Mouse (Mus musculus): ENCODE data around the gene Mettl7a1. TPM values are rescaled to one million over a fixed set of nuclear protein-coding genes. Genes with fewer than 3 reads are reported as not detected.
"Not testable (repeated sequence)": the region's sequence is repeated elsewhere in the genome, so short reads cannot be mapped to it uniquely, and the experiment has no call there.

Gene Mettl7a1
- polyA plus RNA-seq, 1 experiment from 2014 or later = 10.9 TPM

DNA sequence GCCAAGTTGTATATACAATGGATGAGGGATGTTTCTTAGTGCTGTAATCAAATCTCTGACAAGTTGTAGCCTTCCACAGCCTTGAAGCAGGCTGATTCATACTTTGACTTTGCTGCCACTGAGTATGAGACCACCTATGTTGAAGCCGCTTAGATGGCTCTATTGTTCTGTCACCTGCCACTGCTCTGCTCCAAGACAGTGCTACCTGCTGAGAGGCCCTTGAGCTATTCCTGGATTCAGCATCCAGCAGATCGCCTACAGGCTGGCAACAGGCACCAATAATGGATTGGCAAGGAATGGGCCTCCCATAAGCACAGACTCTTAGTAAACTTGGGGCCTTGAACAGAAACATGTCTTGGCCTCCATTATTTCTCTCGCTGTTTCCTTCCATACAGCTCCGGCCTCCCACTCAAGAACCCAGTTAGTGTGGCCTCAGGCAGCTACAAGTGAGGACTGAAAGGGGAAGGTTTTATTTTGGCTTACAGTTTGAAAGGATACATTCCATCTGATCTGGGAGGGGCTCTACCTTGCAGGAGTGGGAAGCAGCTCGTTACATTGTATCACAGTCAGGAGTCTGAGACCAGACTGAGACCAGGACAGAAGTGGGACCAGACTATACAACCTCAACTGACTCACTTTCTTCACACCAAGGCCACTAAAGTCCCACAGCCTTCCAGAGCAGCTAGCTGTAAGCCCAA lies 10.7 kb downstream of the Mettl7a1 start:
- Histone ChIP-seq H3K4me1 (ENCODE audit: control insufficient read depth, insufficient read depth, low read length) (0 out of 2 replicates have a peak, but pooled peaks cover 3% of the 10 kb centered on the region), H3K9ac (ENCODE audit: low read length) (no peak overlapping the region), H3K27ac (ENCODE audit: low read length) (no peak overlapping the region), H3K27me3 (ENCODE audit: control insufficient read depth, insufficient read depth, low read length) (no peaks in the 10 kb centered on the region), H3K4me3 (replicated peaks; ENCODE audit: low read length) (no peak overlapping the region), H3K36me3 (ENCODE audit: control insufficient read depth, insufficient read depth, low read length) (0 out of 2 replicates have a peak, but pooled peaks cover 3% of the 10 kb centered on the region), H3K4me2 (ENCODE audit: low read depth, low read length) (no peak overlapping the region), H3K9me3 (replicated peaks; ENCODE audit: control insufficient read depth, low read length) (no peaks in the 10 kb centered on the region)
- 92% methylated on average over 5 of the region's 5 CpGs for WGBS
- no peak for ATAC-seq (ENCODE audit: insufficient read depth, low FRiP score)

DNA sequence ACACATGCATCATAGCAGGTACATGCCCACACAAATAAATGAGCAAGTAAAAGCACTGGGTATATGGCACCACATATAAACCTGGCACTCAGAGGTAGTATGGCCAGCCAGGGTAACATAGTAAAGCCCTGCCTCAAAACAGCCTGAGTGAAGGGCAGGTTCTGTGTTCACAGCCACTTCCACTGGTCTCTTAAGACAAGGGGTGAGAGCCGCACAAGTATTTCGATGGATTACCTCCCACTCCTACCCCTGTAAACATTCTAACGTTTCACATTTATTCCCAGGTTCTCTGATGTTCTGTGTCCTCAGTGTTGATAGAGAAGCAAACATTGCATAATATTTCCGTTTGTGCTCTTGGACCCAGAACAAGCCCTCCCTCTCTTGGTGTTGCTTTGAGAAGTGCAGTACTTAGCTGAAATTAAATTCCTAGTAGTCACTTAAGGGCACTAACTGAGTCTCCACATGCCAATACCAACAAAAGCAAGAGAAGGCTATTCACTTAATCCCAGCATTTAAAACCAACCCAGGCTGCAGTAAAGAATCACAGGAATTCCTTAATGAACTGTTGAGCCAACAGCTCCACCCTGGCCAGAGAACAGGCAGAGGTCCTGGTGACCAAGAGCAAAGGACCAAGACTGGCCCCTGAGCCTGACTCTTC lies 14.2 kb downstream of the Mettl7a1 start:
- not testable (repeated sequence) for H3K9me3 ChIP-seq (replicated peaks; ENCODE audit: control insufficient read depth, low read length); H3K4me3 ChIP-seq (replicated peaks; ENCODE audit: low read length); H3K27me3 ChIP-seq (ENCODE audit: control insufficient read depth, insufficient read depth, low read length); H3K27ac ChIP-seq (ENCODE audit: low read length); ATAC-seq (ENCODE audit: insufficient read depth, low FRiP score); H3K9ac ChIP-seq (ENCODE audit: low read length); H3K4me1 ChIP-seq (ENCODE audit: control insufficient read depth, insufficient read depth, low read length); H3K4me2 ChIP-seq (ENCODE audit: low read depth, low read length); H3K36me3 ChIP-seq (ENCODE audit: control insufficient read depth, insufficient read depth, low read length)
- 30% methylated on average over 4 of the region's 4 CpGs for WGBS

DNA sequence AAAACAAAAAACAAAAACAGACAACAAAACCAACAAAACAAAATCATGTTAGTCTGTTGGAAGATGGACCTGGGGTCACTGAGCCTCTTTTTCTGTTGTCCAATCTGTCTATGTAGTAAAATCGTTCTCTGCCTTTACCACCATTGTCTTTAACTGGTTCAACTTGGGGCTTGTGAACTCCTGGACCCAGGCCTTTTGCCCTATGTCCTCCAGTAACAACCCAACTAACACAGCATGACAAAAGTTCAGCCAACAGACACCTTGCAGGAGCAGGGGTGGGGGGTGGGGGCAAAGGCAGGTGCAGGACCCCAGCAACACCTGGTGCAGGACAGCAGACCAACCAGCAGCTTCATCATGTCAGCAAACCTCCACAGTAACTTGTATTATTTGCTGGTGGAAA lies 15.9 kb downstream of the Mettl7a1 start:
- 76% methylated on average over 1 of the region's 1 CpGs for WGBS
- H3K27ac ChIP-seq (ENCODE audit: low read length) = no peak overlapping the region
- no peak for ATAC-seq (ENCODE audit: insufficient read depth, low FRiP score)

DNA sequence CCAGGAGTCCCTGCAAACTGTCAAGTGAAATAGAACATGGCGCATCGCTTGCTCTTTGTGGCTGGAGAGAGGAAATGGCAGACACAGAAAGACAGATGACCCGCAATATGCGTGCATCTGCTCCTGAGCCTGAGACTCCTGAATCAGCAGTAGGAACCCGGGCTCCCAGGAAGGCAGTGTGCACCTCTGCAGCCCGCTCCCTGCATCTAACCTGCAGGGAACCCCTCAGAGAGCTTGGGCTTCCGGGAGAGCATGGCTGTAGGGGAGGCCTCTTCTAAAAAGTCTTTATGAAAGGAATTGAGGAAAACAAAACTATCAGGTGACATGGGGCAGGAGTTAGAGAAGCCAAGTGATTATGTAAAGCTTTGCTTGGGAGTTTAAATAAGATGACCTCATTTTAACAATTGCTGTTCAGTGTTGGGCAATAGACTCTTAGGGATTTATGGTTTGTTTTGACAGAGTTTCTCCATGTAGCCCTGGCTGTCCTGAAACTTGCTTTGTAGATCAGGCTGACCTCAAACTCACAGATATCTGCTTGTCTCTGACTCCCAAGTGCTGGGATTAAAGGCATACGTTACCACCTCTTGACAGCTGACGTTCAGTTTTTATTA lies 16.5 kb downstream of the Mettl7a1 start:
- H3K9me3 ChIP-seq (replicated peaks; ENCODE audit: control insufficient read depth, low read length) = no peaks in the 10 kb centered on the region
- H3K27ac ChIP-seq (ENCODE audit: low read length) = no peak overlapping the region
- no peak overlapping the region for H3K4me2 ChIP-seq (ENCODE audit: low read depth, low read length)
- no peak overlapping the region for H3K9ac ChIP-seq (ENCODE audit: low read length)
- 52% methylated on average over 9 of the region's 9 CpGs for WGBS
- no peaks in the 10 kb centered on the region for H3K36me3 ChIP-seq (ENCODE audit: control insufficient read depth, insufficient read depth, low read length)
- no peaks in the 10 kb centered on the region for H3K27me3 ChIP-seq (ENCODE audit: control insufficient read depth, insufficient read depth, low read length)
- H3K4me1 ChIP-seq (ENCODE audit: control insufficient read depth, insufficient read depth, low read length) = no peaks in the 10 kb centered on the region
- H3K4me3 ChIP-seq (replicated peaks; ENCODE audit: low read length) = no peak overlapping the region
- ATAC-seq (ENCODE audit: insufficient read depth, low FRiP score) = no peak

More for the DNA sequence above, 15.9 kb downstream of the Mettl7a1 start:
- H3K4me1 ChIP-seq (ENCODE audit: control insufficient read depth, insufficient read depth, low read length) = no peaks in the 10 kb centered on the region
- no peaks in the 10 kb centered on the region for H3K27me3 ChIP-seq (ENCODE audit: control insufficient read depth, insufficient read depth, low read length)
- no peaks in the 10 kb centered on the region for H3K9me3 ChIP-seq (replicated peaks; ENCODE audit: control insufficient read depth, low read length)
- H3K36me3 ChIP-seq (ENCODE audit: control insufficient read depth, insufficient read depth, low read length) = no peaks in the 10 kb centered on the region
- H3K4me3 ChIP-seq (replicated peaks; ENCODE audit: low read length) = no peak overlapping the region
- H3K9ac ChIP-seq (ENCODE audit: low read length) = no peak overlapping the region
- H3K4me2 ChIP-seq (ENCODE audit: low read depth, low read length) = no peak overlapping the region

DNA sequence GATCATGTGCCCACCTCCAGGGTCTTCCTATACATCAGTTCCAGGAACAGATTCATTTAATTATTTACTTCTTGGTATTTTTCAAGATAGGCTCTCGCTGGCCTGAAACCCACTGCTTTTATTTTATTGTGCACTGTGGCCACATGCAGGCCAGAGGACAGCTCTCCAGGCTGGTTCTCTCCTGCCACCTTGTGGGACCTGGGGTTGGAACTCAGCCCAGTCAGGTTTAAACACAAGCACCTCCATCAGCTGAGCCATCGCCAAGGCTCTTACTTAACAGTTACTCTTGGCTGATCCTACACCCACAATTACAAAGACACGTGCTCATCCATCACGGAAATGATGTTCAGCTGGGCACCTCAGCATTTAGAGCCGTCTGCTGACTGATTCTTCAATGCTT lies 17.2 kb downstream of the Mettl7a1 start:
- Histone ChIP-seq H3K27ac (ENCODE audit: low read length) (no peak overlapping the region), H3K4me2 (ENCODE audit: low read depth, low read length) (no peak overlapping the region)

DNA sequence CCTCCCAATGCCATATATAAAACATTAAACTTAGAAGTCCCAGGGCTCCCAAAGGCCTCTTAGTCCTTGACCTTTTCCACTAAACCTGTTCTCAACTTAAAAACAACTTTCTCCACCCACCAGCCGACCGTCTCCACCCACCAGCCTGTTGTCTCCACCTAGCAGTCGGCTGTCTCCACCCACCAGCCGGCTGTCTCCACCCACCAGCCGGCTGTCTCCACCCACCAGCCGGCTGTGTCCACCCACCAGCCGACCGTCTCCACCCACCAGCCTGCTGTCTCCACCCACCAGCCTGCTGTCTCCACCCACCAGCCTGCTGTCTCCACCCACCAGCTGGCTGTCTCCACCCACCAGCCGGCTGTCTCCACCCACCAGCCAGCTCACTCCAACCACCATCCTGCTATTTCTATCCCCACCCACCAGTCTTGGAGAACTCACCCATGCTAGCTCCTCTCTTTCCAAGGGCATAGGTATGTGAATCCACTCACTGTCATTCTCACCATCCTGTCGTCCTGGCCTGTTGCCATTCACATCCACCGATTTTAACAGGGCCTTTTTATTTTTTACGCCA lies 20.2 kb downstream of the Mettl7a1 start:
- H3K4me1 ChIP-seq (ENCODE audit: control insufficient read depth, insufficient read depth, low read length) = no peaks in the 10 kb centered on the region
- H3K9me3 ChIP-seq (replicated peaks; ENCODE audit: control insufficient read depth, low read length) = no peaks in the 10 kb centered on the region
- H3K4me3 ChIP-seq (replicated peaks; ENCODE audit: low read length) = no peak overlapping the region
- no peak overlapping the region for H3K4me2 ChIP-seq (ENCODE audit: low read depth, low read length)
- no peak overlapping the region; the same call in 1 of the 2 replicates for H3K27ac ChIP-seq (ENCODE audit: low read length)
- ATAC-seq (ENCODE audit: insufficient read depth, low FRiP score) = no peak
- H3K27me3 ChIP-seq (ENCODE audit: control insufficient read depth, insufficient read depth, low read length) = no peaks in the 10 kb centered on the region
- no peaks in the 10 kb centered on the region for H3K36me3 ChIP-seq (ENCODE audit: control insufficient read depth, insufficient read depth, low read length)
- WGBS = 67% methylated on average over 12 of the region's 12 CpGs
- no peak overlapping the region for H3K9ac ChIP-seq (ENCODE audit: low read length)

More for the DNA sequence above, 17.2 kb downstream of the Mettl7a1 start:
- Histone ChIP-seq H3K9me3 (replicated peaks; ENCODE audit: control insufficient read depth, low read length) (no peaks in the 10 kb centered on the region), H3K9ac (ENCODE audit: low read length) (no peak overlapping the region), H3K4me1 (ENCODE audit: control insufficient read depth, insufficient read depth, low read length) (no peaks in the 10 kb centered on the region), H3K4me3 (replicated peaks; ENCODE audit: low read length) (no peak overlapping the region), H3K27me3 (ENCODE audit: control insufficient read depth, insufficient read depth, low read length) (no peaks in the 10 kb centered on the region), H3K36me3 (ENCODE audit: control insufficient read depth, insufficient read depth, low read length) (no peaks in the 10 kb centered on the region)
- ATAC-seq (ENCODE audit: insufficient read depth, low FRiP score) = no peak
- WGBS = 40% methylated on average over 5 of the region's 5 CpGs

DNA sequence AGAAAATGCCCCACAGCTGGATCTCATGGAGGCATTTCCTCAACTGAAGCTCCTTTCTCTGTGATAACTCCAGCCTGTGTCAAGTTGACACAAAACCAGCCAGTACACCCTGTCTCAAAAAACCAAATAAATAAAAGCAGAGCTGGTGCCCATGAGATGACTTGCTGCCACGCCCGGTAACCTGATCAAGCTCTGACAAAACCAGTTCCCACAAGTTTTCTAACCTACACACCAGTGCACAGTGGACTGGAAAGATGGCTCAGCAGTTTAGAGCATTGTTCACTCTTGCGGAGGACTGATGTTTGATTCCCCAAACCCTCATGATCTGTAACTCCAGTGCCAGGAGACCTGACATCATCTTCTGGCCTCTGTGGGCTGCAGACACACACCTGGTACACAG lies 21.3 kb downstream of the Mettl7a1 start:
- 80% methylated on average over 3 of the region's 3 CpGs for WGBS

DNA sequence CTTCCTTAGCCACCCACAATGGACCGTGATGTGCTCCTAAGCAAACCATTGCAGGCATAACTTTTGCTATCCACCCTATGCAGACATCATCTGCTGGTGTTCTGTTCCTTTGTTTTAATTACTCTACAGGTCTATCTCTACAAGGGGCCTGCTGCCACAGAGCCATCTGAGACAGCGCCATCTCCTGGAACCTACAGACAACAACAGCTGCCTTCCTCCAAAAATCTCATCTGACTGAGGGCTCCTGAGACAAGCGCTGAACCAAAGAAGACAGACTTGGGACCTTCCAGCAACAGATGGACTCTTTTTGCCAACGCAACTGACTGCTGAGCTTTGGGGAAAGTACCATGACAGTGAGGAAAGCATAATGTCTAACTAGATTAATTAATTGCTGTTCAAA lies 24.1 kb downstream of the Mettl7a1 start:
- not testable (repeated sequence) for H3K4me2 ChIP-seq (ENCODE audit: low read depth, low read length); H3K36me3 ChIP-seq (ENCODE audit: control insufficient read depth, insufficient read depth, low read length); H3K4me1 ChIP-seq (ENCODE audit: control insufficient read depth, insufficient read depth, low read length); H3K4me3 ChIP-seq (replicated peaks; ENCODE audit: low read length); H3K27me3 ChIP-seq (ENCODE audit: control insufficient read depth, insufficient read depth, low read length); H3K27ac ChIP-seq (ENCODE audit: low read length); H3K9ac ChIP-seq (ENCODE audit: low read length); H3K9me3 ChIP-seq (replicated peaks; ENCODE audit: control insufficient read depth, low read length); ATAC-seq (ENCODE audit: insufficient read depth, low FRiP score)
- 66% methylated on average over 3 of the region's 4 CpGs for WGBS

More for the DNA sequence above, 21.3 kb downstream of the Mettl7a1 start:
- no peaks in the 10 kb centered on the region for H3K36me3 ChIP-seq (ENCODE audit: control insufficient read depth, insufficient read depth, low read length)
- H3K4me3 ChIP-seq (replicated peaks; ENCODE audit: low read length) = no peak overlapping the region
- no peak overlapping the region for H3K27ac ChIP-seq (ENCODE audit: low read length)
- H3K9me3 ChIP-seq (replicated peaks; ENCODE audit: control insufficient read depth, low read length) = no peaks in the 10 kb centered on the region
- no peaks in the 10 kb centered on the region for H3K4me1 ChIP-seq (ENCODE audit: control insufficient read depth, insufficient read depth, low read length)
- H3K9ac ChIP-seq (ENCODE audit: low read length) = no peak overlapping the region
- no peaks in the 10 kb centered on the region for H3K27me3 ChIP-seq (ENCODE audit: control insufficient read depth, insufficient read depth, low read length)
- ATAC-seq (ENCODE audit: insufficient read depth, low FRiP score) = no peak
- H3K4me2 ChIP-seq (ENCODE audit: low read depth, low read length) = no peak overlapping the region

DNA sequence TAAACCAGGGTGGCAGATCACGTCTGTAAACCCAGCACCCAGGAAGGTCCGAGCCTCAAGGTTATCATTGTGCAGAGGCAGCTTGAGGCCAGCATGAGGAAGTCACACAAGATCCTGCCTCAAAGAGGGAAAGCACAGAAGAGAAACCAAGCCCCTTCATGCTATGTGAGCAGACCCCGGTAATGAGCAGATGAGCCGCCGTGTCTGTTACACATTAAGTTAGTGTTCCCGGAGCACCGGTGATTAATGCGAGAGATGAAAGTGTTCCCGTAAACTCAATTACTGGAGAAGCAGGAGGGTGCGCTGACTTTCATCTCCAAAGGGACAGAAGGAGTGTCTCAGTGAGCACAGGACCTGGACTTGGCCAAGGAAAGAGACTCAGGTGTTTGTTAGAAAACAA lies 25.4 kb downstream of the Mettl7a1 start:
- not testable (repeated sequence) for H3K9me3 ChIP-seq (replicated peaks; ENCODE audit: control insufficient read depth, low read length); H3K4me1 ChIP-seq (ENCODE audit: control insufficient read depth, insufficient read depth, low read length); H3K27ac ChIP-seq (ENCODE audit: low read length); H3K36me3 ChIP-seq (ENCODE audit: control insufficient read depth, insufficient read depth, low read length); ATAC-seq (ENCODE audit: insufficient read depth, low FRiP score); H3K27me3 ChIP-seq (ENCODE audit: control insufficient read depth, insufficient read depth, low read length); H3K4me2 ChIP-seq (ENCODE audit: low read depth, low read length); H3K9ac ChIP-seq (ENCODE audit: low read length); H3K4me3 ChIP-seq (replicated peaks; ENCODE audit: low read length)
- WGBS = 70% methylated on average over 9 of the region's 10 CpGs
